Mouse (Mus musculus) G1E (cell line): ENCODE results near the gene Gramd1b.

Experiments used
- CTCF ChIP-seq: IDR thresholded peaks from 2 replicates; pipeline ENCODE4 v1.5.1; 2012; ENCODE audit warnings: low read depth, low read length, inconsistent platforms, mixed read lengths
- GATA1 ChIP-seq: IDR thresholded peaks from 2 replicates; pipeline ENCODE4 v1.6.1; 2012; ENCODE audit warnings: borderline replicate concordance, low read length, inconsistent platforms, mixed read lengths
- GATA2 ChIP-seq: IDR thresholded peaks from 2 replicates; pipeline ENCODE4 v1.6.1; 2012; ENCODE audit warnings: low read depth, low read length, inconsistent platforms, borderline replicate concordance

GRCm38 (mm10) chr9:40424874-40425273 lies 106.3 kb downstream of the Gramd1b start:
- TF ChIP-seq GATA1 (no peak), CTCF (no peak), GATA2 (no peak)
